Mouse (Mus musculus) testis, adult 2 months (tissue): ENCODE measurements at regions not wholly inside any gene's neighbourhood (a gene's known extent, or its start where the extent isn't known, plus 50 kb on each side); places are given as distances from the start of the nearest gene placed in this dataset.

Source experiments
- CTCF ChIP-seq: fragments of 200-500 bp; IDR thresholded peaks from 2 replicates; pipeline ENCODE4 v1.5.1; 2012; ENCODE audit warnings: low read depth, mild to moderate bottlenecking, inconsistent platforms, low read length, moderate library complexity; ENCODE audit not compliant: control insufficient read depth, insufficient read depth, insufficient replicate concordance
- POLR2A ChIP-seq: fragments of 200-500 bp; IDR thresholded peaks from 2 replicates; pipeline ENCODE4 v1.6.1; 2012; ENCODE audit warnings: low read depth, mild to moderate bottlenecking, inconsistent platforms, low read length, moderate library complexity; ENCODE audit not compliant: control insufficient read depth

- no peak for TF ChIP-seq CTCF
- TF ChIP-seq POLR2A = no peak
These were observed 296.8 kb downstream of the Spry2 start for GRCm38 (mm10) chr14:105599550-105600453.
